Mouse (Mus musculus) urinary bladder, adult 18-20 months (tissue): ENCODE data around the gene Mtfr1l.

Source experiments
- DNase-seq, 2 experiments: peaks; one replicate each; pipeline ENCODE4 v3.0.0; 2022; ENCODE audit warnings: low spot score in 2 of 2, mixed read lengths in 2 of 2

Gene Mtfr1l

GRCm38 (mm10) chr4:134534932-134535786, at the start of gene Mtfr1l:
Gene Mtfr1l, minus strand, starts transcription at chr4:134535387.
- DNase-seq: peak; percentile 94 to 98

GRCm38 (mm10) chr4:134583513-134583912, 48.3 kb upstream of the Mtfr1l start:
- no peak for DNase-seq

DNA sequence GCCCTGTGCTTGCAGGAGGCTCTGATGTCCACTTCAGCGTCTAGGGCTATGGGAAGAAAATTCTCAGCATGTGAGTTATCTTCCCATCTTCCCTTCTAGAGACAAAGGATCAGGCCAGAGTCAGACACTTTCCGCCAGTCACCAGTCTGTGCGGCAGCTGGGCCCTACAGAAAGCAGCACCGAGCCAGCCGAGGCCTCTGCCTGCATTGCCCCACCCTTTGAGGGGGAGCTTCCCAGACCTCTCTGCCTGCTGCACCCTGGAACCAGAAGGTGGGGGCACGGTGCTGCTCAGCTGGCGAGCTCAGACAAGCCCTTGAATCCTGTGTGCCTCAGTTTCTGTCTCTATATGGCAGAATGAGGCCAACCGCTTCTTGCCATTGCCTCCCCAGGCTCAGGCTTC, 46.2 kb upstream of the Mtfr1l start:
- no peak for DNase-seq

DNA sequence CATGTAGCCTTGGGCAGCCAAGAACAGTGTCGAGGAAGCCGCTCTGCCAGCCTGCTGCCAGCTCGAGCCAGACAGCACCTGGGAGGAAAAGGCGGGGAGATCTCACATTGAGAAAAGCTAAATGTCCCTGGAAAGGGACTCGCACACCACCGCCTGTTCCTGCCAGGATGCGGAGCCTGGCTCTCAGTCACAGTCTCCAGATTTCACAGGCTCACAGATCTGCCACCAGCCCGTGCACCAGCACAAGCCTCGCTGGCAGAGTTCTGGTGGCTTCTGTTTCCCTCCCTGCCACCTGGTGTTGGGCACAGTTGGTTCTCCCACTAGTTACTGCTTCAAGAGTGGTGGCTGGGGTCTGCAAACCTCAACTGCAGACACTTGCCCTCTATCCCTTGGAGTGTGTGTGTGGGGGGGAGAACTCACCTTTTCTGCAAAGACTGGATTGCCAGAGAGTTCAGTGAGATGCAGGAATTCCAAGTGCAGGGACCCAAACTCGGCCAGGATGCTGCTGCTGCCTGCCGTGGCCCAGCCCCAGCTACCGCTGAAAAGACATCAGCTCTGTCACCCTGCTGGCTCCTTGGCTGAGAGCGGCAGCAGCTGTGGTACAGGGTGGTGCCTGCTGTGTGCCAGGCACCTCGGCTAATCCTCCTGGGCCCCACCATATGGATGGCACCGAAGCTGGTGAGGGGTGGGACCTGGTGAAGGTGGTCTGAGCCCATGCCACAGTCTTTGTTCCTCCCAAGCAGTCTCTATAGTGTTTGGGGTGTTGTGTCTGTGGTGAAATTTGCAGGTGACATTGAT, 45.4 kb upstream of the Mtfr1l start:
- no peak for DNase-seq

- DNase-seq: no peak
Measured at GRCm38 (mm10) chr4:134579620-134580019, 44.4 kb upstream of the Mtfr1l start.

DNA sequence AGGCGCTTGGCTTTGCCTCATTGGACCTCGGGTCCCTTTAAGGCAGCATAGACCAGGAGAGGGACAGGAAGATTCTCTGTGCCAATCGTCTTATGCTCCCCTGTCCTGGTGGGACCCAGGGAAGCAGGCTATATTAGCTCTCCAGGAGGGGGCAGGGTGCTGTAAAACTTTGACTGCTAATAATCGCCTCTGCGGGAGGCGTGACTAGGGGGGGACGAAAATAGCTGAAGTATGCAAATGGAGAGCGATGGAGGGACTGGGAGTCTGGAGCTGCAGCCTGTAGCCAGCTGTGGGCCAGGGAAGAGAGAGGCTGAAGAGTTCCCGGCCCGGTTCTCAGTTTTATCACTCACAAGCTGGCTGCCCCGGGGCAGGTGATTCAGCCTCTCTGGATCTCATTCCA, 44.0 kb upstream of the Mtfr1l start:
- no peak for DNase-seq

DNA sequence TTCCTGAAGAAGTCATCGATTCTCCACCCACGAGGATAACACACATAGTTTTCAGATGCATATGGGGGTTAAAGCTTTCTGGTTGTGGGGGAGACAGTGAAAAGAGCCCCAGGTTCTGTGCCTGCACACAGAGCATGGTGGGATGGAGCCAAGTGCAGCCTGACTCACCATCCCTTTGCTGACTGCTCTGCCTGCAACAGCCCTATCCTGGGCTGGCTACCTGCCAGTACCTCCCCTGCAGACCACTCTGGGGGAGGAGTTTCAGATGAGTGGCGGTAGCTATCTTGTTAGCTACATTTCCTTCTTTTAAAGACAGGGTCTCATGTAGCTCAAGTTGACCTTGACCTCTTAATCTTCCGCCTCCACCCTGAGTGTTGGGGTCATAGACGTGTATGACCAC, 43.2 kb upstream of the Mtfr1l start:
- no peak for DNase-seq

- DNase-seq: no peak
Measured at GRCm38 (mm10) chr4:134577281-134577680, 42.1 kb upstream of the Mtfr1l start.

DNA sequence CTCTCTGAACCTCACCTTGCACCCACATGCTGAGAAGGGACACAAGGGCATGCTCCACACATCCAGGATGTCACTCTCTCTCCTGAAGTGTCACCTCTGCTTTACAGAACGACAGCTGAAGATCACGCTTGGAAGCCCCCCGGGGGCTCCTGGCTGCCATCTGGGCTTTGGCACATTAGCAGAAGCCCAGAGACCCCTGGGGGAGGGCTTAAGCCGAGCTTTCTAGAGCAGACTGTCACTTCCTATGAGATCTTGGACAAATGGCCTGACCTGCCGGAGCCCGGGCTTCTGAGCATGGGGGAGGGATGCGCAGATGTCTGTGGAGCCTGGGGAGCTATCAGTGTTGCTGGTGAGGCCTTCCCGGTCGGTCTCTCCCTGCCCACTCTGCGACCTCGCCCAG, 40.3 kb upstream of the Mtfr1l start:
- no peak for DNase-seq

DNA sequence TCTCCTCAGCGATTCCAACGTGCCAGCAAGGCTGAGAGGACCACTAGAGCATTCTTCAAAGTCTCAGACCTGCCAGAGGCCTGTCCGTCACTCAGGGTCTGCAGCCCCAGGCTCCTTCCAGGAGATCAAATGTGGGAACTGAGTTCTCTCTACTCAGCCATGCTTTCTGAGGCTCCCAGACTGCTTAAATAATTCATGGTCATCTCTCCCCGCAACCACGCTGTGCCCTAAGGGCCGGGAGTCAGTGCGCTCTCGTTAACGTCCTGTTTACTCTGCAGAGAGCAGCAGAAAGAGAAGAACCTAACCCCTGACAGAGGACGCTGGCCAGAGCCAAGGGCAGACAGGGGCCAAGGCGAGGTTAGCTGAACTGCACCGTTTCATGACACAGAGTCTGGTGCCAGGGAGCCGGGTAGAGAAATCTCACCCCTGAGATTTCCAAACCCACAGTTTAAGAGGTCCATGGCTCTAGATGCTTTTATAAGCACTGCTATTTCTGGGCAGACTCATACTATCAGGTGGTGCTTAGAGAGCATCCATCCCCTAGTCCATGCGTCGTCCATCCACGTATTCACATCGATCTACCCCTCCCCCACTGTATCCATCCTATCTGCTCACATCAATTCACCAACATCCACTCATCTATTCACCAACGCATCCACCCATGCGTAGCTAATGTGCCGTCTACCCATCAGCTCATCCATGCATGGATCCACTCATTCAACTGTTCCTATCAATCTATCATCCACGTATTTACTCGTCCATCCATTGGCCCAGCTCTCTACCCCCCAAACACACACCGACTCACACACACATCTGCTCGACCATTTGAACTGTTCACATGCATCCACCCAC, 37.5 kb upstream of the Mtfr1l start:
- DNase-seq: no peak

DNA sequence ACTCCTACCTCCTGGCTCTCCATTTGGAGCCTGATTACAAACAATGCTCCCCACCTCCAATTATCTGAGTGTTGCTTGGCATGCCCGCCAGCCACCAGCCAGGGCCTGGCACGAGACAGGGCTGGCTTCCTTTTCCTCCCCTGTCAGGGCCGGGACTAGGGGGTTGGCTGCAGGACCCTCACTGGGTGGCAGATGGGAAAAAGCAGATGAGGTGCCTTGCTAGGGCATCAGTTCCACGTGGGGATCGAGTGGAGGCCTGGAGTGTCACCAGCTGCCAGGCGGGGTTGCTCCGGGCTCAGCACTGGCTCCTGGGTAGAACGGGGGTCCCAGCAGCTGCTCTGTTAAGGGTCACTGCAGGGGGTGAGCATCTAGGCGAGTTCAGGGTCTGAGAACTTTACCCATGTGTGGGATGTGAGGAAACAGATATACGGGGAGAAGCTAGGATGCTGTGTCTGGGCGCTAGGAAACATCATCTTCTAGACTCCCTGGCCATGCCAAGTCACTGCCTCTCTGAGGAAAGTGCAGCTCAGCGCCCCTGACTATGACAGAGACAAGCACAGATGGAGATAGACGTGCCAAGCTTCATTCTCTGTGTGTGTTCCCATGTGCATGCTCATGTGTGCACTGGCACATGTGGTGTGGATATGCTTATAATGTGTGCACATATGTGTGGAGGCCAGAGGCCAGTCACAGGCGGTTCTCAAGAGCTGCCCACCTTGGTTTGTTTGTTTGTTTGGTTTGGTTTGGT, 35.7 kb upstream of the Mtfr1l start:
- DNase-seq: no peak

- no peak for DNase-seq
Measured at GRCm38 (mm10) chr4:134569831-134570230, 34.6 kb upstream of the Mtfr1l start.

GRCm38 (mm10) chr4:134569205-134569604, 34.0 kb upstream of the Mtfr1l start:
- no peak for DNase-seq

GRCm38 (mm10) chr4:134567377-134568226, 32.4 kb upstream of the Mtfr1l start:
- no peak for DNase-seq

DNA sequence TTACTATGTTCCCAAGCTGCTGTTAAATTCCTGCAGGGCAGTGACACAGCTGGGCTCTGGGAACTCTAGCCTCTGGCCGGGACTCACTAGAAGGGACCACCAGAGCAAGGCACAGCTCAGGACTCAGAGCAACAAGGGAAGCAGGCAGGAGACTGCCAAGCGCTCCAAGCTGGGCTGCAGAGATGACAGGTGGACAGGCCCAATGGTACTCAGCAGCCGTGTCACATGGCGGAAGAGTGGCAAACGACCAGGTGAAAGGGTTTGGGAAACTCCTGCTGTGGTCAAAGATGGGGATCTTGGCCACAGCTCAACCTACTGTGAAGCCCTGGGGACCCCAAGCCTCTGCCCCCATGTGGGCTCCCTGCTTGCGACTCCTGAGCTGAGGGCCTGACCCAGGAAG, 28.9 kb upstream of the Mtfr1l start:
- DNase-seq: no peak

- DNase-seq: no peak
Measured at GRCm38 (mm10) chr4:134563624-134564023, 28.4 kb upstream of the Mtfr1l start.

- no peak for DNase-seq
Measured at GRCm38 (mm10) chr4:134562014-134562413, 26.8 kb upstream of the Mtfr1l start.

DNA sequence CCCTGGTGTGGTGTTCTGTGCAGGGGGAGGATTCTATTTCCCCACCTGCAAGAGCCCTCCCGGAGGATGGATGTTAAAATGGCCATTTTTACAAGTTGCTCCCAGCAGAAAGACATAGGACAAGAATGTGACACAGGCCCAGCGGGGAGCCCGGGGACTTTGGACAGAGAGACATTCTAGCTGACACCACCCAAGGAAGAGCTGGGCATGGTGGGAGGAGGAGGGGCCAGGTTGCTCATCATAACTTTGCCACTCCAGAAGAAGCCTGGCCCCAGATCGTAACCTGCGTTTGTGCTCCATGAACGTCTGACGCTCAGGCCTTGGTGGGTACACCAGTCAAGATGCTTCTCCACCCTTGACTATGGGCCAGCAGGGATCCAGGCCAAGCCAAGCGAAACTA, 25.5 kb upstream of the Mtfr1l start:
- no peak for DNase-seq

DNA sequence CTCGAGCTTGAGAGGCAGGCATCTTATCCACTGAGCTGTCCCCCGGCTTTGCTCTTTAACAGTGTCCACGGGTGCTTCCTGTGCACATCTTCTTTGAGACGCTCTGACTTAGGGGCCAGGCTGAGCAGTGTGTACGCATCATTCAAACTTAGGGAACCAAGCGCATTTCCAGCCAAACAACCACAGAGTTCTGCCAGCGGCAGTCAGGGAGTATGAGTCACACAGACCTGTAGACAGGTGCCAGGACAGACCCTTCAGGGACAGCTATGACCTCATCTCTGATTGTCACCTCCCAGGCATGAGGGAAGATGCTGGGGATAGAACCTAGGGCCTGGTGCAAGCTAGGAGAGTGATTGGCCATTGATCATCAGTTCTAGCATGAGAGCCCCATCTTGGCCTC, 24.0 kb upstream of the Mtfr1l start:
- no peak for DNase-seq

DNA sequence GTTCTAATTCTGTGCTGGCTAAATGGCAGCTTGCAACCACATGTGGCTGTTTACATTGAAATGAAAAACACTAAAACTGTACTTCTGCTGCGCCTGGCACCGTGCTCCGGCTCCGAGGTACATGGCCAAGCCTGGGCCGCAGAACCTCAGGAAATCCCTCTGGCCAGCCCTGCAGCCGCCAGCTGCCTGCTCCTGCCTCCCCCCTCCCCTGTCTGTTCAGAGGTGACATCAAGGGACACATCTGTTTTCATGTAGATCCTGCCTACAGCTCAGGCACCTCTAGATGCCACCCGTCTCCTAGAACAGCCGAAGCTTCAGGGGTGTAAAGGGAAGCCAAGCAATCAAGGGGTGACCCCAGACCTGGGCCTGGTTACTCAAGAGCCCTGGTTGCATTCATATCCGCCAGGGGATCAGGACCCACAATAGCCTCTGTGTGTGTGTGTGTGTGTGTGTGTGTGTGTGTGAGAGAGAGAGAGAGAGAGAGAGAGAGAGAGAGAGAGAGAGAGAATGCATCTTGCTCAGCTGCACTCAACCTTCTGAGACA, 23.5 kb upstream of the Mtfr1l start:
- no peak for DNase-seq
